Mouse (Mus musculus) left cerebral cortex, postnatal 14 days (tissue): Measurements from ENCODE around the gene Gm39566. TPM values are rescaled to one million over a fixed set of nuclear protein-coding genes. Genes with fewer than 3 reads are reported as not detected.

Experiments
- DNase-seq, 2 experiments: peaks; one replicate each; pipeline ENCODE4 v3.0.0; 2021 to 2022; ENCODE audit warnings: low spot score in 2 of 2, mixed read lengths in 1 of 2
- intact Hi-C: fragments of 180-260 bp; cut with DNase I; formaldehyde crosslinking; loops from one replicate; pipeline ENCODE4 v1.15.1; 2025
- total RNA-seq, 2 experiments: library from RNA; stranded (reverse); gene quantifications; 2 replicates each; pipeline ENCODE4 v1.2.3; 2021

Gm39566 gene
- total RNA-seq, 2 experiments from 2014 or later, result not detected

GRCm38 (mm10) chr11:69802648-69803105 is 12.4 kb downstream of the Gm39566 start:
- peak; percentile 43 to 82 for DNase-seq
- intact Hi-C loops, result loop anchor here (2.0 to 5.0 kb wide), 3 partner anchors 34 to 75 kb away; partner anchors contain the start of genes Nlgn2, Tmem95 and Zbtb4

- DNase-seq, result no peak
- intact Hi-C loops, result loop anchor here (5.0 kb wide), 1 partner anchor 76 kb away; the partner anchor contains the start of gene Tmem95
Observed at GRCm38 (mm10) chr11:69801379-69801977, 13.6 kb downstream of the Gm39566 start, which contains the start of gene Fgf11. TSS of gene Fgf11 (minus strand) at chr11:69801857.

GRCm38 (mm10) chr11:69800392-69801197 is 14.5 kb downstream of the Gm39566 start:
- intact Hi-C loops, result loop anchor here (5.0 kb wide), 1 partner anchor 77 kb away; the partner anchor contains the start of gene Tmem95
- peak; percentile 65 to 74 for DNase-seq

GRCm38 (mm10) chr11:69800138-69800391 is 15.0 kb downstream of the Gm39566 start:
- DNase-seq, result peak; percentile 59 to 72
- intact Hi-C loops, result loop anchor here (5.0 kb wide), 1 partner anchor 77 kb away; the partner anchor contains the start of gene Tmem95

GRCm38 (mm10) chr11:69799394-69800137 is 15.5 kb downstream of the Gm39566 start:
- DNase-seq, result no peak
- intact Hi-C loops, result loop anchor here (5.0 kb wide), 1 partner anchor 78 kb away; the partner anchor contains the start of gene Tmem95

- intact Hi-C loops, result no loop called here
- DNase-seq, result no peak
Observed at GRCm38 (mm10) chr11:69797924-69798323, 17.2 kb downstream of the Gm39566 start.

GRCm38 (mm10) chr11:69795983-69796435 is 19.1 kb downstream of the Gm39566 start:
- no peak for DNase-seq
- intact Hi-C loops, result no loop called here

- DNase-seq, result peak; percentile 91 to 96
- intact Hi-C loops, result no loop called here
Observed at GRCm38 (mm10) chr11:69795168-69795982, 19.7 kb downstream of the Gm39566 start, which contains the start of gene Chrnb1. TSS of gene Chrnb1 (minus strand) at chr11:69795943.

- intact Hi-C loops, result no loop called here
- DNase-seq, result no peak
Observed at GRCm38 (mm10) chr11:69793429-69793828, 21.7 kb downstream of the Gm39566 start.

- DNase-seq, result no peak
- intact Hi-C loops, result no loop called here
Observed at GRCm38 (mm10) chr11:69791420-69791819, 23.7 kb downstream of the Gm39566 start.

- no peak for DNase-seq
- intact Hi-C loops, result no loop called here
Observed at GRCm38 (mm10) chr11:69789431-69789830, 25.7 kb downstream of the Gm39566 start.

GRCm38 (mm10) chr11:69787306-69787705 is 27.8 kb downstream of the Gm39566 start:
- no peak for DNase-seq
- intact Hi-C loops, result no loop called here

- DNase-seq, result no peak
- intact Hi-C loops, result no loop called here
Observed at GRCm38 (mm10) chr11:69784793-69785272, 30.3 kb downstream of the Gm39566 start.

- DNase-seq, result no peak
- intact Hi-C loops, result no loop called here
Observed at GRCm38 (mm10) chr11:69781828-69782227, 33.3 kb downstream of the Gm39566 start.

- intact Hi-C loops, result no loop called here
- no peak for DNase-seq
Observed at GRCm38 (mm10) chr11:69778985-69779384, 36.1 kb downstream of the Gm39566 start.

GRCm38 (mm10) chr11:69778258-69778982 is 36.7 kb downstream of the Gm39566 start:
- no peak for DNase-seq
- intact Hi-C loops, result no loop called here

- no peak for DNase-seq
- intact Hi-C loops, result no loop called here
Observed at GRCm38 (mm10) chr11:69777504-69778257, 37.4 kb downstream of the Gm39566 start.
